Mouse (Mus musculus): ENCODE results near the gene Eaf1. TPM values are rescaled to one million over a fixed set of nuclear protein-coding genes. Genes with fewer than 3 reads are reported as not detected.

The Eaf1 gene
- polyA plus RNA-seq, 1 experiment from 2014 or later = 15.9 TPM

DNA sequence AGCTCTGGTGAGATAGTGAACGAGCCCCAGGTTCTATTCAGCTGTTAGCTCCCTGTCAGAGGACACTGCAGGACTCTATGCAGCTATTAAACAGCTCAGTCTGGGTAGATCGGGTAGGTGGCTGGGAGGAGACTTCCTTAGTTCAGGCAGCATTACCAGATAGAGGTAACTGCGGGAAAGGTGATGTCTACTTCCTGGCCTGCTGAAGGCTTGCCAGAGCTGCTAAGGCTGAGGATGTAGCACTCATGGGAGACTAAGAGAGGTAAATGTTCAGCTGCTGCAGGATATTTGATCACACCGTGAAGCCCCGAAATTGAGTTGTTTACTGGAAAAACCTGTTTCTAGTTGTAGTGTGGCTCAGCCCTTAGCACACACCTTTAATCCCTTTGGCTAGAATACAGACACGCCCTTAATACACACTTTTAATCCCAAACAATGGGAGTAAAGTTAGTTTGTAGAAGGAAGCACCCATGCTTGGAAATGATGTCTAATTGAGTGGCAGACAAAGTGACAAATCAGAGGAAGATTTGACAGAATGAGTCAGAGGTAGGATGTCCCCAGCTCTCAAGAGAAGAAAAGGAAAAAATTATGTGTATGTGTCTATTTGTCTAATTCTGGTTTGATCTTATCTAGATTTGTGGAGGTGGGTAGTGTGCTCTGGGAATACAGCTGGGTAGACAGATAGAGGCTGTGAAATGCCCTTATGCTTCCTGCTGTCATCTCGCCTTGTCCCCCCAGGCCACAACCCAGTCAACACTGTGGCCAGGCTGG, 31.0 kb downstream of the Eaf1 start:
- Histone ChIP-seq H3K4me3 (ENCODE audit: low read depth, low read length) (no peak overlapping the region), H3K4me1 (ENCODE audit: control insufficient read depth, insufficient read depth, low read length) (no peaks in the 10 kb centered on the region), H3K27ac (ENCODE audit: low read depth, low read length) (no peak overlapping the region), H3K36me3 (ENCODE audit: control insufficient read depth, insufficient read depth, low read length) (no peaks in the 10 kb centered on the region), H3K4me2 (no peak overlapping the region), H3K9me3 (ENCODE audit: control insufficient read depth, low read length) (no peaks in the 10 kb centered on the region), H3K9ac (ENCODE audit: low read length) (no peak overlapping the region), H3K27me3 (ENCODE audit: control insufficient read depth, insufficient read depth, low read length) (no peaks in the 10 kb centered on the region)
- DNase-seq (ENCODE audit: low spot score, missing footprints) (no peak), ATAC-seq (ENCODE audit: low FRiP score) (no peak)
- 83% methylated on average over 7 of the region's 7 CpGs for WGBS

- no peaks in the 10 kb centered on the region for H3K36me3 ChIP-seq (ENCODE audit: control insufficient read depth, insufficient read depth, low read length)
- no peak for ATAC-seq (ENCODE audit: low FRiP score)
- 91% methylated on average over 4 of the region's 4 CpGs for WGBS
- no peak overlapping the region for H3K4me3 ChIP-seq (ENCODE audit: low read depth, low read length)
- no peaks in the 10 kb centered on the region for H3K9me3 ChIP-seq (ENCODE audit: control insufficient read depth, low read length)
- DNase-seq (ENCODE audit: low spot score, missing footprints) = no peak
- no peak overlapping the region for H3K27ac ChIP-seq (ENCODE audit: low read depth, low read length)
- no peaks in the 10 kb centered on the region for H3K27me3 ChIP-seq (ENCODE audit: control insufficient read depth, insufficient read depth, low read length)
- no peaks in the 10 kb centered on the region for H3K4me1 ChIP-seq (ENCODE audit: control insufficient read depth, insufficient read depth, low read length)
- H3K9ac ChIP-seq (ENCODE audit: low read length) = no peak overlapping the region
- no peak overlapping the region for H3K4me2 ChIP-seq
These were observed 36.6 kb downstream of the Eaf1 start for GRCm38 (mm10) chr14:31530847-31531246.

DNA sequence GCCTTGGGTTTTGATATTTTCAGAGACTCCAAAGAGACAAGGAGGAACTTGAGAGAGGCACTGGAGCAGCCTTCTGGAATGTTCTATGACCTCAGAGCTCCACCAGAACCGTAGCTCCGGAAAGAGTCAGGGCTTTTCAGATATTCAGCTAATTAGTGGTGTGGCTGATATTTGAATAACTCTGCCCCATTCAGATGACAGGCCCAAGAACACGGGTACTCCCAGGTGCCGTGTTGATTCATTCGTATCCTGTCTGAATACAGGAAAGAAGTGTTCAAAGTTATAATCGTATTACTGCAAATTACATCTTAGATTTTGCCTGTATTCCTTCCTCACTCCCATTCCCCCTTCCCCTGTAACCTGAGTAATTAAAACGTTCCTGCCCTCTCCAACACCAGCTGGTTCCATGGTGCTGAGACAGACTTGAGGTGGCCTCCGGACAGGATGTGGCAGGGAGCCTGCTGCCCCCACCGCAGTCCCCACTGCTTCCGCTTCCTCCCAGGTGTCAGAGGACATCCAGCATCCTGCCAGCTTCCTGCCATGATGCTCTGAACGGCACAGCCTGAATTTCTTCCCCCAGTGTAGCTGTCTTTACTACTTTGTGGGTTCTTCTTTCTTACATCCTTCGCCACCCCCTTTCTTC, 37.4 kb downstream of the Eaf1 start:
- DNase-seq (ENCODE audit: low spot score, missing footprints) (no peak), ATAC-seq (ENCODE audit: low FRiP score) (no peak)
- no peak overlapping the region for H3K27ac ChIP-seq (ENCODE audit: low read depth, low read length)
- no peaks in the 10 kb centered on the region for H3K36me3 ChIP-seq (ENCODE audit: control insufficient read depth, insufficient read depth, low read length)
- H3K4me2 ChIP-seq = no peak overlapping the region
- no peaks in the 10 kb centered on the region for H3K27me3 ChIP-seq (ENCODE audit: control insufficient read depth, insufficient read depth, low read length)
- no peak overlapping the region for H3K9ac ChIP-seq (ENCODE audit: low read length)
- no peaks in the 10 kb centered on the region for H3K9me3 ChIP-seq (ENCODE audit: control insufficient read depth, low read length)
- H3K4me1 ChIP-seq (ENCODE audit: control insufficient read depth, insufficient read depth, low read length) = no peaks in the 10 kb centered on the region
- WGBS = 74% methylated on average over 12 of the region's 12 CpGs
- no peak overlapping the region for H3K4me3 ChIP-seq (ENCODE audit: low read depth, low read length)

DNA sequence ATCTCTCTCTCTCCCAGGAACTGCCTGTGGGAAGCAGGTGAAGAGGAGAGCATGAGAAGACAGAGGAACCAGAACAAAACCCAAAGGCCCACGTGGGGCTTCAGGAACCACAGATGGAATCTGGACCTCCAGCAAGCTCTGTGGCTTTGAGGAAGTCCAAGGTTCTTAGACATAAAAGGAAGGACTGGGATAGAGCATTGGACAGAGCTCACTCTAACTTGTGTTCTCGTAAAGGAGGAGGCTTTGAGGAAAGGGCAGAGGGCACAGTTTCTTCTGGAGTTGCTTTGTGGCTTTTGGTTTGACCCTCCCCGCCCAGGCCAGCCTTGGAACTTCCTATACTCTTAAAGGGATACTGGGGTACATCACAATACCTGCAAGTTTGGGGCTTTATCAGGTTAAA, 38.5 kb downstream of the Eaf1 start:
- DNase-seq (ENCODE audit: low spot score, missing footprints) = no peak
- no peak overlapping the region for H3K4me3 ChIP-seq (ENCODE audit: low read depth, low read length)
- no peaks in the 10 kb centered on the region for H3K9me3 ChIP-seq (ENCODE audit: control insufficient read depth, low read length)
- ATAC-seq (ENCODE audit: low FRiP score) = no peak
- no peak overlapping the region for H3K4me2 ChIP-seq
- no peaks in the 10 kb centered on the region for H3K36me3 ChIP-seq (ENCODE audit: control insufficient read depth, insufficient read depth, low read length)
- H3K27me3 ChIP-seq (ENCODE audit: control insufficient read depth, insufficient read depth, low read length) = no peaks in the 10 kb centered on the region
- no peaks in the 10 kb centered on the region for H3K4me1 ChIP-seq (ENCODE audit: control insufficient read depth, insufficient read depth, low read length)
- H3K27ac ChIP-seq (ENCODE audit: low read depth, low read length) = no peak overlapping the region
- WGBS = 68% methylated on average over 3 of the region's 3 CpGs
- H3K9ac ChIP-seq (ENCODE audit: low read length) = no peak overlapping the region

DNA sequence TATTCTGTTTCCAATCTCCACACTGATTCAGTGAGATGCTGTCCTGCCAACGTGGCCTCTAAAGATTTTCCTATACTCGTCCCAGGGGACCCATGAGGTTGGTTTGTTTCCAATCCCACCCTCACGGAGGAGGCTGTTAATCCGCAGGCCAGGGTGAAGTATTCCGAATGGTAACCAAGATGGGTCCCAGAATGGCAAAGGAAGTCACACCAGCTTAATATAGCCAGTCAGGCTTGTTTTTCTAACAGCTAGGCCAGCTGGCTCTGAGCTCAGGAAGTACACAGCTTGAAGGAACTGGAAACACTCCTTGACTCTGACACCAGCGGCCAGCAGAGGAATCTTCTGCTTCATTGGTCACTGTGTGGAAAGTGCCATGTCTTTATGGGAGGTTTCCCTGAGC, 43.1 kb downstream of the Eaf1 start:
- Histone ChIP-seq H3K4me2 (no peak overlapping the region), H3K9ac (ENCODE audit: low read length) (no peak overlapping the region), H3K9me3 (ENCODE audit: control insufficient read depth, low read length) (no peaks in the 10 kb centered on the region), H3K36me3 (ENCODE audit: control insufficient read depth, insufficient read depth, low read length) (no peaks in the 10 kb centered on the region), H3K27me3 (ENCODE audit: control insufficient read depth, insufficient read depth, low read length) (no peaks in the 10 kb centered on the region), H3K4me1 (ENCODE audit: control insufficient read depth, insufficient read depth, low read length) (no peaks in the 10 kb centered on the region), H3K4me3 (ENCODE audit: low read depth, low read length) (no peak overlapping the region), H3K27ac (ENCODE audit: low read depth, low read length) (no peak overlapping the region)
- 81% methylated on average over 6 of the region's 6 CpGs for WGBS
- ATAC-seq (ENCODE audit: low FRiP score) (no peak), DNase-seq (ENCODE audit: low spot score, missing footprints) (no peak)

DNA sequence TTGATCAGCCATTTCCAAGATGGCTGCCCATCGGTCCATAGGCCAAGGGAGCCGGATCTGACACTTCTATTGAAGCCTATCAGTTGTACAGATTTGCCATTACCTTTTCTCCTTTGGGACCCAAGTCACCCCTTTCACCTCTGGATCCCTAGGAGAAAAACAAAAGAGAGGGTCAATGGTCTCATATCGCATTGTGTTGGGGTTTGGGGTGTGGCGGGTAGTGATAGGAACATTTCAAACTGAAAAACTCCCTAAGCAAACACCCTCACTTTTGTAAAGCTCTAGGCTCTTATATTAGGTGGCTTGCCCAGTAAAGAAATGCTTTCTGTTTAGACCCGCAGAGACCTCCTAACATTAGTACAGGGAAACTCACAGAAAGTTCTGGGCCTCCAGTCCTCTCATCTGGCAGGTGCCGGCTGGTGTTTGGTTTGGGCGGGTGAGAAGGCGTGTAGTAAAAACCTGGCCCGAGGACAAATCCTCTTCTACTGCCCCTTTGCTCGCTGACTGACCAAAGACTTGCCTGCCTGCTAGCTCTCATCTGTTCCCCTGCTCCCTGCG, 49.8 kb downstream of the Eaf1 start:
- no peak overlapping the region for H3K27ac ChIP-seq (ENCODE audit: low read depth, low read length)
- ATAC-seq (ENCODE audit: low FRiP score) = no peak
- no peak overlapping the region for H3K4me3 ChIP-seq (ENCODE audit: low read depth, low read length)
- H3K4me1 ChIP-seq (ENCODE audit: control insufficient read depth, insufficient read depth, low read length) = no peaks in the 10 kb centered on the region
- no peaks in the 10 kb centered on the region for H3K36me3 ChIP-seq (ENCODE audit: control insufficient read depth, insufficient read depth, low read length)
- no peak overlapping the region for H3K4me2 ChIP-seq
- no peaks in the 10 kb centered on the region for H3K9me3 ChIP-seq (ENCODE audit: control insufficient read depth, low read length)
- no peak for DNase-seq (ENCODE audit: low spot score, missing footprints)
- 82% methylated on average over 11 of the region's 11 CpGs for WGBS
- no peaks in the 10 kb centered on the region for H3K27me3 ChIP-seq (ENCODE audit: control insufficient read depth, insufficient read depth, low read length)
- H3K9ac ChIP-seq (ENCODE audit: low read length) = no peak overlapping the region

GRCm38 (mm10) chr14:31555021-31555420, 60.8 kb downstream of the Eaf1 start:
- H3K4me3 ChIP-seq (ENCODE audit: low read depth, low read length) = no peak overlapping the region
- no peak for DNase-seq (ENCODE audit: low spot score, missing footprints)
- ATAC-seq (ENCODE audit: low FRiP score) = no peak
- no peaks in the 10 kb centered on the region for H3K27me3 ChIP-seq (ENCODE audit: control insufficient read depth, insufficient read depth, low read length)
- H3K27ac ChIP-seq (ENCODE audit: low read depth, low read length) = no peak overlapping the region
- WGBS = 93% methylated on average over 7 of the region's 7 CpGs
- H3K4me2 ChIP-seq = no peak overlapping the region
- H3K9me3 ChIP-seq (ENCODE audit: control insufficient read depth, low read length) = no peaks in the 10 kb centered on the region
- no peak overlapping the region for H3K9ac ChIP-seq (ENCODE audit: low read length)
- no peaks in the 10 kb centered on the region for H3K36me3 ChIP-seq (ENCODE audit: control insufficient read depth, insufficient read depth, low read length)
- H3K4me1 ChIP-seq (ENCODE audit: control insufficient read depth, insufficient read depth, low read length) = no peaks in the 10 kb centered on the region

GRCm38 (mm10) chr14:31555963-31556434, 61.8 kb downstream of the Eaf1 start:
- WGBS = 83% methylated on average over 14 of the region's 14 CpGs

DNA sequence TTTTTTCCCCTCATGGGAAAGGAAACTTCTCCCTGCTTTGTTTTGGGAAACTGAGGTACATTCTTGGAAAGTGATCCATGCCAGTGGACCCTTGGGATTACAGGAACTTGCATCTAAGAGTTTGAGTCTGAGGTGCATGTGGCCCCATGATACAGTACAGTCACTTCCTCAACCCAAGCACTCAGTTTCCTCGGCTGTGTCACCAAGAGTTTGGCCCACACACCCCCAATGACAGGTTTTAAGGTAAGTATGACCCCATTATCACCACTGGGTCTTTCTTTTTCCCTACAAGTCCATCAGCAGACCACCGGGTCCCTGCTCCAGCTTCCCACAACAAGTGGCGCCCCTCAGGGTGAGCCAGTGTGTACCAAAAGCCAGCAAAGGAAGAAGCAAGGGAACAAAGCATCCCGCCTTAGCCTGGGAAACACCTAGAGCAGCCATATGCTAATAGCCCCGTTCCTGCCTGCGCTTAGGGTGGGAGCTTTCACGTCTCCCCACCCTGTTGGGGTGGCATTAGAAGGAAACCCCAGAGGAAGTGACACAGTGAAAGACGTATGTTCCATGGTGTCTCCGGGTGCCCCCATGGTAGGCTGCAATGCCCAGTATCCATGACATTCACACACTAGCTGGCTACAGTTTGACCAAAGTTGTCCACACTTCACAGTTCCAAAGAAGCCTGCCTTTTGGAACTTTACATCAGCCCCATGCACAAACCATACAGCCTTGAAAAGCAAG, 62.5 kb downstream of the Eaf1 start:
- Histone ChIP-seq H3K36me3 (ENCODE audit: control insufficient read depth, insufficient read depth, low read length) (no peaks in the 10 kb centered on the region), H3K27ac (ENCODE audit: low read depth, low read length) (no peak overlapping the region), H3K4me3 (ENCODE audit: low read depth, low read length) (no peak overlapping the region), H3K27me3 (ENCODE audit: control insufficient read depth, insufficient read depth, low read length) (no peaks in the 10 kb centered on the region), H3K9ac (ENCODE audit: low read length) (no peak overlapping the region), H3K4me1 (ENCODE audit: control insufficient read depth, insufficient read depth, low read length) (no peaks in the 10 kb centered on the region), H3K9me3 (ENCODE audit: control insufficient read depth, low read length) (no peaks in the 10 kb centered on the region), H3K4me2 (no peak overlapping the region)
- DNase-seq (ENCODE audit: low spot score, missing footprints) (no peak), ATAC-seq (ENCODE audit: low FRiP score) (no peak)
- 79% methylated on average over 9 of the region's 9 CpGs for WGBS

More at GRCm38 (mm10) chr14:31555963-31556434, 61.8 kb downstream of the Eaf1 start:
- no peak overlapping the region for H3K9ac ChIP-seq (ENCODE audit: low read length)
- no peaks in the 10 kb centered on the region for H3K4me1 ChIP-seq (ENCODE audit: control insufficient read depth, insufficient read depth, low read length)
- no peak overlapping the region for H3K4me2 ChIP-seq
- no peak for DNase-seq (ENCODE audit: low spot score, missing footprints)
- no peaks in the 10 kb centered on the region for H3K27me3 ChIP-seq (ENCODE audit: control insufficient read depth, insufficient read depth, low read length)
- H3K27ac ChIP-seq (ENCODE audit: low read depth, low read length) = no peak overlapping the region
- H3K9me3 ChIP-seq (ENCODE audit: control insufficient read depth, low read length) = no peaks in the 10 kb centered on the region
- H3K4me3 ChIP-seq (ENCODE audit: low read depth, low read length) = no peak overlapping the region
- no peak for ATAC-seq (ENCODE audit: low FRiP score)
- H3K36me3 ChIP-seq (ENCODE audit: control insufficient read depth, insufficient read depth, low read length) = no peaks in the 10 kb centered on the region

Data from midbrain, embryonic 11.5 days (tissue).